Mouse (Mus musculus) stomach, postnatal 0 days (tissue): ENCODE results near the gene Pkp1.

ENCODE experiments used
- CTCF ChIP-seq: IDR thresholded peaks from 2 replicates; pipeline ENCODE4 v1.5.1; 2016; ENCODE audit warnings: antibody characterized with exemption, low read depth, mild to moderate bottlenecking, moderate library complexity
- EP300 ChIP-seq: optimal IDR thresholded peaks from 2 replicates; pipeline ENCODE3; 2016; ENCODE audit warnings: antibody characterized with exemption

DNA sequence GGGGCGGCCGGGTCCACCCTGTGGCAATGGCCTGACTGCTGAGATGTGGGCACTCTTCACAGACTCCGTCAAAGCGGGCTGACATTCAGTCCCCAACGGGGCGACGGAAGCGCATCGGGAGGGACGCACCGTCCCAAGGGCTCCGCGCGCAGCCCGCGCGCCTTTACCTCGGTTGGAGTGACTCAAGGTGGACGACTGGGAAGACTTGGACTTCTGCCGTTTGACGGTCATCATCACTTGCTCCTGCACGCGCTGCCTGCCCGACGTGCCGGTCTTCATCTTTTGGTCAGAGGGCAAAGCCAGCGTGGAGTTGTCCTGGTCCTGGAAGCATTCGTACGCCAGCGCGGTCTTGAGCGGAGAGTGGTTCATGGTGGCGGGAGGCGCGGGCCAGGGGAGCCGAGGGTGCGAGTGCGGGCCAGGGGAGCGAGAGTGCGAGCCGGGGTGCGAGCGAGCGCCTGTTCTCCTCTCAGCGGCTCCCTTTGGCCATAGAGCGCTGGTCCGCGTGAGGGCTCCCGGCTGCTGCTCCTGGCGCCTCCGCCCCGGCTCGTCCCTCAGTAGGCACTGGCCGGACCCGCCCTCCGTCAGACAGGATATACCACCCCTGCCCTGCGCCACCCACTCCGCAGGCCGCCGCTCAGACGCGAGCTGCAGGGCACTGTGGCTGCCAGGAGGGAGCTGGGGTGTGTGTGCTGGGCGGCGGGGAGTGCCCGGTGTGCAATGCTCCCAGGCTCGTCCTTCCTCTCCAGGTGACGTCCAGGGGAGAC is at the start of gene Pkp1:
- TF ChIP-seq CTCF: 0 out of 2 replicates have a peak, but pooled peaks have one; percentile 4
- no peak for TF ChIP-seq EP300
